Mouse (Mus musculus) cerebellum, adult 2 months (tissue): Measurements from ENCODE around the gene Anapc11. TPM values are rescaled to one million over a fixed set of nuclear protein-coding genes. Genes with fewer than 3 reads are reported as not detected.

Source experiments
- DNase-seq, 2 experiments: peaks; one replicate each; pipeline ENCODE4 v3.0.0; 2021
- H3K27ac ChIP-seq: fragments of 200-500 bp; 2 replicates; pipeline ENCODE4 v1.5.1; 2012; ENCODE audit warnings: low read length, control low read depth, inconsistent platforms; ENCODE audit not compliant: insufficient read depth
- H3K27me3 ChIP-seq: fragments of 200-500 bp; 2 replicates; pipeline ENCODE4 v1.6.1; 2012; ENCODE audit warnings: inconsistent platforms, mild to moderate bottlenecking, low read length, moderate library complexity; ENCODE audit not compliant: control insufficient read depth, insufficient read depth
- H3K4me1 ChIP-seq: fragments of 200-500 bp; 2 replicates; pipeline ENCODE4 v1.6.1; 2011; ENCODE audit warnings: low read length; ENCODE audit not compliant: control insufficient read depth, insufficient read depth
- H3K4me3 ChIP-seq: fragments of 200-500 bp; replicated peaks from 2 replicates; pipeline ENCODE3; 2011; ENCODE audit warnings: mild to moderate bottlenecking, low read depth, low read length, control low read depth; ENCODE audit not compliant: insufficient read depth
- CTCF ChIP-seq: fragments of 200-500 bp; IDR thresholded peaks from 2 replicates; pipeline ENCODE4 v1.5.1; 2011; ENCODE audit warnings: low read depth, mild to moderate bottlenecking, control low read depth, low read length, moderate library complexity, borderline replicate concordance; ENCODE audit not compliant: insufficient read depth
- POLR2A ChIP-seq: fragments of 200-500 bp; IDR thresholded peaks from 2 replicates; pipeline ENCODE4 v1.6.1; 2011; ENCODE audit warnings: low read length, control low read depth, borderline replicate concordance; ENCODE audit not compliant: insufficient read depth
- WGBS: fragments of 180-500 bp; shearing (Covaris S2); methylation state at CpG from one replicate; pipeline ENCODE4 v1.1.7; 2018; 5-methylcytosine and 5-hydroxymethylcytosine counted together
- polyA plus RNA-seq: library from polyadenylated mRNA; depleted of rRNA; stranded (reverse); fragments of >200 nt; gene quantifications from 2 replicates; pipeline ENCODE4 v1.2.3, GENCODE M21; 2012

Gene Anapc11
- polyA plus RNA-seq, 1 experiment = 178 TPM

GRCm38 (mm10) chr11:120600716-120601115, 2.5 kb downstream of the Anapc11 start:
- no peak overlapping the region for H3K27ac ChIP-seq
- WGBS = 95% methylated on average over 3 of the region's 3 CpGs
- no peak for TF ChIP-seq CTCF
- TF ChIP-seq POLR2A = no peak
- no peak for DNase-seq
- no peaks in the 10 kb centered on the region for H3K27me3 ChIP-seq
- H3K4me3 ChIP-seq = no peak overlapping the region
- H3K4me1 ChIP-seq = peaks cover 12% of the 10 kb centered on the region

- Histone ChIP-seq H3K4me3 (no peak overlapping the region), H3K4me1 (peaks cover 6% of the 10 kb centered on the region; the same call in 1 of the 2 replicates), H3K27ac (no peak overlapping the region), H3K27me3 (no peaks in the 10 kb centered on the region)
- TF ChIP-seq POLR2A = no peak
- no peak for TF ChIP-seq CTCF
- DNase-seq = no peak
- 78% methylated on average over 2 of the region's 2 CpGs for WGBS
Observed at GRCm38 (mm10) chr11:120603545-120603944, 5.3 kb downstream of the Anapc11 start.

- no peaks in the 10 kb centered on the region for H3K27me3 ChIP-seq
- H3K4me1 ChIP-seq = 0 out of 2 replicates have a peak, but pooled peaks cover 3% of the 10 kb centered on the region
- no peak for DNase-seq
- WGBS = 87% methylated on average over 7 of the region's 7 CpGs
- H3K27ac ChIP-seq = no peak overlapping the region
- TF ChIP-seq POLR2A (no peak), CTCF (no peak)
- H3K4me3 ChIP-seq = no peak overlapping the region
Observed at GRCm38 (mm10) chr11:120605667-120606066, 7.4 kb downstream of the Anapc11 start.

- TF ChIP-seq CTCF (no peak), POLR2A (no peak)
- no peak overlapping the region for H3K27ac ChIP-seq
- DNase-seq = no peak
- H3K4me3 ChIP-seq = no peak overlapping the region
- peaks cover 3% of the 10 kb centered on the region; the same call in 1 of the 2 replicates for H3K4me1 ChIP-seq
- H3K27me3 ChIP-seq = no peaks in the 10 kb centered on the region
- WGBS = 74% methylated on average over 4 of the region's 4 CpGs
Observed at GRCm38 (mm10) chr11:120606764-120607163, 8.5 kb downstream of the Anapc11 start.

- Histone ChIP-seq H3K27me3 (no peaks in the 10 kb centered on the region), H3K4me3 (no peak within 1 kb of the TSS), H3K27ac (no peak within 1 kb of the TSS), H3K4me1 (peaks cover 8% of the 10 kb centered on the region)
- peak in 1 of 2 experiments; percentile 21 for DNase-seq
- 18% methylated on average over 45 of the region's 45 CpGs for WGBS
- TF ChIP-seq POLR2A = no peak
- no peak for TF ChIP-seq CTCF
Observed at GRCm38 (mm10) chr11:120608241-120609034, 10.2 kb downstream of the Anapc11 start, which contains the start of gene Npb. Gene Npb, plus strand, starts transcription at chr11:120608477.

GRCm38 (mm10) chr11:120609250-120609649, 11.0 kb downstream of the Anapc11 start:
- 58% methylated on average over 8 of the region's 8 CpGs for WGBS
- TF ChIP-seq CTCF (no peak), POLR2A (no peak)
- H3K27ac ChIP-seq = no peak overlapping the region
- peaks cover 17% of the 10 kb centered on the region for H3K4me1 ChIP-seq
- H3K27me3 ChIP-seq = no peaks in the 10 kb centered on the region
- no peak for DNase-seq
- H3K4me3 ChIP-seq = no peak overlapping the region

GRCm38 (mm10) chr11:120610477-120611046, 12.3 kb downstream of the Anapc11 start:
- H3K4me3 ChIP-seq = no peak overlapping the region
- peak in 1 of 2 experiments; percentile 16 for DNase-seq
- WGBS = 61% methylated on average over 9 of the region's 9 CpGs
- H3K4me1 ChIP-seq = peaks cover 22% of the 10 kb centered on the region
- H3K27me3 ChIP-seq = no peaks in the 10 kb centered on the region
- H3K27ac ChIP-seq = no peak overlapping the region
- no peak for TF ChIP-seq CTCF

GRCm38 (mm10) chr11:120612763-120613162, 14.5 kb downstream of the Anapc11 start:
- peak overlapping the region; percentile 20; the same call in 1 of the 2 replicates for H3K27ac ChIP-seq
- H3K4me3 ChIP-seq = no peak overlapping the region
- WGBS = 6% methylated on average over 6 of the region's 6 CpGs
- peaks cover 32% of the 10 kb centered on the region for H3K4me1 ChIP-seq
- TF ChIP-seq CTCF = peak; percentile 97
- no peak for TF ChIP-seq POLR2A
- H3K27me3 ChIP-seq = no peaks in the 10 kb centered on the region
- DNase-seq = peak; percentile 91 to 94
